Mouse (Mus musculus): Measurements from ENCODE around the gene Msx1.

The Msx1 gene

DNA sequence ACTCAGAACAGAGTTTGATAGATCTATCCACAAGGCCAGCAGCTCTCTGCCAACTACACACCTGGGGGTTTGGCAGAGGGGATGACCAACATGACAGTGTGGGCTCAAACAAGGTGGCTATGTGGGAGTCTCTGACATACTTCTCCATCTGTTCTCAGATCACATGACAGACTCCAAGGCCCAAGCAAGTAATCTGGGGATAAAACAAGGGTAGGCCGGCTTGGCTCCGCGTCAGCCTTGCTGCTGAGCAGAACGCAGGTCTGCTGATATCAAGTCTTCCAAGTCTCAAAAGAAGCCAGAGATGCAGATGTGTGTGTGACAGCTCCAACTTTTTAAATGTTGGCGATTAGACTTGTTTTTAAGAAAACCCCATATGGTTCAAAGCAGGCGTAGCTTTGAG is 28.7 kb downstream of the Msx1 start:
- DNase-seq (ENCODE audit: low spot score in 2 of 2): peak in 1 of 2 experiments; percentile 17

- no peak for DNase-seq (ENCODE audit: low spot score in 2 of 2)
Observed at GRCm38 (mm10) chr5:37792154-37792553, 32.2 kb downstream of the Msx1 start.

DNA sequence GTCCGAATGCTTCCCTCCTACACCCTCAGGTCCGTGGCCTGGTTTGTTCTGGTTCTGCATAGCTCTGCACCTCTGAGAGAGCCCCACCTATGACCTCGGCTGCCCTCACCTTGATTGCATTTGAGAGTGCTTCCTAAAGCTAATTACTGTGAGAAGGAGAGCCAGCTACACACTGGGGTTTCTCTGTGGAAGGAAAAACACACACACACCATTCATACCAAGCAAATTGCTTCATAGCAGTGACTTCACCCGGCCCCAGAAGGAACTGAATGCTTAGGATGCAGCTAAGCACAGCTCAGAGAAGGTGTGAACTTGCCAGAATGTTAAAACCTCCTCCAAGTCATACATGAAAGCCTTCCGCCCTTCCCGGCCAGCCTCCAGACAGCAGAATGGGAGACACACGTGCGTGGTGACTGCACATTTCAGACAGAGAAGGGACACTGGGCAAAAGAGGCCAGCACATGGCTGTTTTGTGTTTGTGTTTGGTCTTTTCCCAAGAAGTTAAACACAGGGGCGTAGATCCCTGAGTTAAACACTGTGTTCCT is 39.5 kb downstream of the Msx1 start:
- no peak for DNase-seq (ENCODE audit: low spot score in 2 of 2)

GRCm38 (mm10) chr5:37783306-37783705 is 41.1 kb downstream of the Msx1 start:
- DNase-seq (ENCODE audit: low spot score in 2 of 2): peak in 1 of 2 experiments; percentile 27

DNA sequence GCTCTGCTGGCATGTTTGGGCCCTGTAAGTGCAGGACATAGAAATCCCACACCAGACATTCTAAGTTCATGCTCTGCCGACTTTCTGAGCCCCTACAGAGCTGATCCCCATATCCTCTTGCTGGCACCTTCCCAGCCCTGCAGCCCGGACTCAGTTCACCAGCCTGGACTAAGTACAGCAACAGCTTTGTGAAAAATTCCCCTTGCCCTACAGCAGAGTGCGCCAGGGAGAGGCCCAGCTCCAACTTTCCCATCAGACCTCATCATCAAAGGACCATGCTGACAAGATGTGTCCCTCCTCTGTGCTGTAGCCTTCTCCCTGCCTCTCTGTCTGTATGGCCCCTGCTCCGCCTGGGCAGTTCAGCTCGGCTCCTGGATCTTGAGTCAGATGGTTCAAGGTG is 48.7 kb downstream of the Msx1 start:
- DNase-seq (ENCODE audit: low spot score in 2 of 2): no peak

DNA sequence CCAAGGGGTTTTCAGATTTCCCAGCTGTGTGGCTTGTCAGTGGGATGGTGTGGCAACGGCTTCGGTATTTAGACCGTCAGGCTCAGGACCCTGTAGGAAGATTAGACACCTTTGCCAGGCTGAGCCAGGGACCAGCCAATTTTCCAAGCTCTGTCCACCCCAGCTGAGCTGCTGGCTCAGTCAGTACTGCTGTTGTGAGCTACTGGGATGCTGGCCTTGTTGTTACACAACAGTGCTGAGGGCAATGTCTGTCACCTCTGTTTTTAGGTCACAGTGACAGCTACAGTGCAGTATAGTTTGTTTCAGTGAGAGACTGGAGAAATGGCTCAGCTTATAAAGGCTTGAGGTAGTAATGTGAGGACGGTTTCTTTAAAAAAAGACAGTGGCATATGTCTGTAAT is 50.4 kb downstream of the Msx1 start:
- DNase-seq (ENCODE audit: low spot score in 2 of 2): no peak

DNA sequence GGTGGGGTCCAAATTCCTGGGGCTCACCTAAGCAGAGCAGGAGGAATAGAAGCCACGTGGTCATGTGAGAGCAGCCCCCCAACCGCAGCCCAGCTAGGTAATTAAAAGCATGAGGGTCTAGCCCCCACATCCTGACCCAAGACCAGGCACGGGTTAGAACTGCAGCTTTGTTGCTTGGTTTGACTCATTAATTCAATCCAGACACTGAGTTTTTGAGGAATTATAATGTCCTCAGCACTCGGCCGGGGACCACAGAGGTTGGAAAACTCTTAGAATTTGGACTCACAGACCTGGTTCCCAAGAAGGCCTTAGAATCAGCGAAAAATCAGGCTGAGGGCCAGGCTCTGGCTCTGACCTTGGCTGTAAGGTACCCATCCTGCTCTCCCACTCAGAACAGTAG is 53.5 kb downstream of the Msx1 start:
- no peak for DNase-seq (ENCODE audit: low spot score in 2 of 2)
